ENCODE assay signal across 27 mouse cellular contexts in genomic region chr1:179276866-179277265, GRCm38 (mm10).
DNase-seq lines count a peak whose midpoint lies in the region; ATAC-seq and TF ChIP-seq lines count a peak whose summit lies in the region.
"Had no signal": no experiment of that assay in that cellular context is flagged by ENCODE, and none has a peak within 500 bp of the region (broad histone marks: within the 10 kb centered on the region; RNA-seq: fewer than 3 reads in every experiment).

No protein-coding gene starts in this region.

- no peak for TF ChIP-seq POLR2A in ES-Bruce4 (IDR thresholded peaks at IDR 0.05; ENCODE audit: insufficient read depth, low read length)

- no peak for ATAC-seq in neural tube, embryonic 15.5 days (ENCODE audit: low FRiP score)
- ATAC-seq in forebrain, embryonic 15.5 days (replicated peaks), result no peak
- ATAC-seq: activated CD4-positive, CD25-positive, alpha-beta regulatory T cell, adult 4 months; CD4-positive, CD25-positive, alpha-beta regulatory T cell, adult 4 months; Patski had no signal

- H3K27me3 ChIP-seq in ES-Bruce4 (ENCODE audit: control insufficient read depth, insufficient read depth, low read length, poor library complexity, severe bottlenecking), result no peaks in the 10 kb centered on the region
- no peaks in the 10 kb centered on the region for H3K27me3 ChIP-seq in neural tube, embryonic 15.5 days (replicated peaks)
- no peaks in the 10 kb centered on the region for H3K27me3 ChIP-seq in forebrain, embryonic 15.5 days
- H3K27me3 ChIP-seq: CH12.LX, Patski had no signal

- H3K36me3 ChIP-seq in ES-Bruce4 (ENCODE audit: control insufficient read depth, insufficient read depth, low read length, poor library complexity, severe bottlenecking) (no peaks in the 10 kb centered on the region), ES-E14 (ENCODE audit: control insufficient read depth, insufficient read depth, low read length, poor library complexity, severe bottlenecking) (no peaks in the 10 kb centered on the region)
- H3K36me3 ChIP-seq in neural tube, embryonic 15.5 days, result no peaks in the 10 kb centered on the region
- H3K36me3 ChIP-seq in forebrain, embryonic 15.5 days, result no peaks in the 10 kb centered on the region
- H3K36me3 ChIP-seq: G1E had no signal

- no peak for TF ChIP-seq CTCF in ES-Bruce4 (IDR thresholded peaks at IDR 0.05; ENCODE audit: low read depth, low read length)

- TF ChIP-seq EP300 in ES-Bruce4 (IDR thresholded peaks at IDR 0.05; ENCODE audit: insufficient read depth, low read depth, low read length), result no peak

- in situ Hi-C loops in ES-E14 (cut with MboI; ENCODE audit: low sequenced_read_pairs in 2 of 2, unreplicated experiment in 2 of 2), result no loop called here

- H3K4me2 ChIP-seq in neural tube, embryonic 15.5 days, result no peak overlapping the region
- no peak overlapping the region for H3K4me2 ChIP-seq in forebrain, embryonic 15.5 days (replicated peaks)

- peak overlapping the region; percentile 14; the same call in 1 of the 2 replicates for H3K27ac ChIP-seq in ES-Bruce4 (ENCODE audit: insufficient read depth, low read length)
- H3K27ac ChIP-seq in ES-E14 (ENCODE audit: insufficient read depth, low read depth, low read length, poor library complexity, severe bottlenecking), result peak overlapping the region; percentile 61; the same call in 1 of the 2 replicates
- no peak overlapping the region for H3K27ac ChIP-seq in neural tube, embryonic 15.5 days (replicated peaks)
- no peak overlapping the region for H3K27ac ChIP-seq in forebrain, embryonic 15.5 days (replicated peaks)

- 93% methylated on average over 1 of the region's 1 CpGs for WGBS in neural tube, embryonic 15.5 days
- 91% methylated on average over 1 of the region's 1 CpGs for WGBS in forebrain, embryonic 15.5 days

- H3K4me1 ChIP-seq in ES-Bruce4 (ENCODE audit: control insufficient read depth, insufficient read depth, low read length) (peaks cover 8% of the 10 kb centered on the region), ES-E14 (ENCODE audit: control insufficient read depth in 2 of 2, insufficient read depth in 2 of 2, low read length in 2 of 2, poor library complexity in 1 of 2) (peaks cover 5 to 17% of the 10 kb centered on the region in 2 experiments; a peak in 3 of 4 replicates)
- H3K4me1 ChIP-seq in neural tube, embryonic 15.5 days, result 0 out of 2 replicates have a peak, but pooled peaks cover 6% of the 10 kb centered on the region
- H3K4me1 ChIP-seq in forebrain, embryonic 15.5 days, result no peaks in the 10 kb centered on the region

- H3K4me3 ChIP-seq in ES-Bruce4 (ENCODE audit: low read depth, low read length) (no peak overlapping the region), ES-E14 (ENCODE audit: insufficient read depth in 1 of 2, low read depth in 1 of 2, low read length in 2 of 2, poor library complexity in 1 of 2, severe bottlenecking in 1 of 2) (no peak overlapping the region)
- no peak overlapping the region for H3K4me3 ChIP-seq in neural tube, embryonic 15.5 days (replicated peaks)
- H3K4me3 ChIP-seq in forebrain, embryonic 15.5 days, result no peak overlapping the region

- H3K9ac ChIP-seq in ES-Bruce4 (ENCODE audit: low read depth, poor library complexity, severe bottlenecking) (no peak overlapping the region), ES-E14 (ENCODE audit: insufficient read depth, low read depth, low read length, poor library complexity, severe bottlenecking) (no peak overlapping the region)
- H3K9ac ChIP-seq in neural tube, embryonic 15.5 days (replicated peaks), result no peak overlapping the region
- no peak overlapping the region for H3K9ac ChIP-seq in forebrain, embryonic 15.5 days (replicated peaks)

- H3K9me3 ChIP-seq in ES-Bruce4 (replicated peaks; ENCODE audit: control insufficient read depth, insufficient read depth, low read length, poor library complexity, severe bottlenecking) (no peaks in the 10 kb centered on the region), ES-E14 (ENCODE audit: control insufficient read depth, insufficient read depth, low read depth, low read length) (no peaks in the 10 kb centered on the region)
- no peaks in the 10 kb centered on the region for H3K9me3 ChIP-seq in neural tube, embryonic 15.5 days (replicated peaks)
- no peaks in the 10 kb centered on the region for H3K9me3 ChIP-seq in forebrain, embryonic 15.5 days
- H3K9me3 ChIP-seq: G1E had no signal

- peak; percentile 91 for DNase-seq in ES-CJ7 (ENCODE audit: low read depth, low spot score)
- DNase-seq in ES-E14 (ENCODE audit: low read depth, low spot score), result no peak
- peak; percentile 90 for DNase-seq in R1 (ENCODE audit: low read depth, low spot score)
- no peak for DNase-seq in testis, postnatal 10 days (ENCODE audit: low spot score)
- no peak for DNase-seq in c-Kit-positive CD71-positive TER-119-positive erythroid progenitor cells, embryonic 14.5 days (ENCODE audit: low spot score)
- DNase-seq: adrenal gland, adult 2 months; adrenal gland, adult 8-10 months; adrenal gland, postnatal 10 days; adrenal gland, postnatal 14 days; adrenal gland, postnatal 25 days; adrenal gland, postnatal 36 days; B cell, adult 2 months; cerebellum, adult 11 months; cerebellum, adult 11-12 months; cerebellum, adult 18-20 months; cerebellum, adult 2 months; cerebellum, adult 8-10 months; cerebellum, adult 9-10 months; cerebellum, adult 9-11 months had no signal

TF ChIP-seq in ES-E14, 5 proteins besides CTCF, POLR2A, EP300 and RAD21:
- no peak for TF ChIP-seq ZNF384 (IDR thresholded peaks at IDR 0.05; ENCODE audit: low read depth, low read length)
- no peak for TF ChIP-seq ZC3H11A (IDR thresholded peaks at IDR 0.05; ENCODE audit: borderline replicate concordance, low read depth, low read length)
- TF ChIP-seq HCFC1 (IDR thresholded peaks at IDR 0.05; ENCODE audit: borderline replicate concordance, insufficient read depth, low read length), result no peak
- TF ChIP-seq CHD2 (IDR thresholded peaks at IDR 0.05; ENCODE audit: low read depth, low read length), result no peak
- TF ChIP-seq MAFK (IDR thresholded peaks at IDR 0.05; ENCODE audit: insufficient read depth, low read depth, low read length), result no peak

Comparison
In these comparisons a context has a peak if more than half of its experiments do, and no peak if none do; other contexts are left out.
1. H3K27ac ChIP-seq: peak in ES-Bruce4 (single experiment) and ES-E14 (single experiment); none in neural tube, embryonic 15.5 days (single experiment) and forebrain, embryonic 15.5 days (single experiment).
2. DNase-seq: peak in ES-CJ7 (single experiment) and R1 (single experiment); none in ES-E14 (single experiment), testis, postnatal 10 days (single experiment) and c-Kit-positive CD71-positive TER-119-positive erythroid progenitor cells, embryonic 14.5 days (single experiment).